Mouse (Mus musculus): ENCODE results near the gene Gm3448. TPM values are rescaled to one million over a fixed set of nuclear protein-coding genes. Genes with fewer than 3 reads are reported as not detected.

The Gm3448 gene
- polyA plus RNA-seq, 1 experiment from 2014 or later = 3.8 TPM

DNA sequence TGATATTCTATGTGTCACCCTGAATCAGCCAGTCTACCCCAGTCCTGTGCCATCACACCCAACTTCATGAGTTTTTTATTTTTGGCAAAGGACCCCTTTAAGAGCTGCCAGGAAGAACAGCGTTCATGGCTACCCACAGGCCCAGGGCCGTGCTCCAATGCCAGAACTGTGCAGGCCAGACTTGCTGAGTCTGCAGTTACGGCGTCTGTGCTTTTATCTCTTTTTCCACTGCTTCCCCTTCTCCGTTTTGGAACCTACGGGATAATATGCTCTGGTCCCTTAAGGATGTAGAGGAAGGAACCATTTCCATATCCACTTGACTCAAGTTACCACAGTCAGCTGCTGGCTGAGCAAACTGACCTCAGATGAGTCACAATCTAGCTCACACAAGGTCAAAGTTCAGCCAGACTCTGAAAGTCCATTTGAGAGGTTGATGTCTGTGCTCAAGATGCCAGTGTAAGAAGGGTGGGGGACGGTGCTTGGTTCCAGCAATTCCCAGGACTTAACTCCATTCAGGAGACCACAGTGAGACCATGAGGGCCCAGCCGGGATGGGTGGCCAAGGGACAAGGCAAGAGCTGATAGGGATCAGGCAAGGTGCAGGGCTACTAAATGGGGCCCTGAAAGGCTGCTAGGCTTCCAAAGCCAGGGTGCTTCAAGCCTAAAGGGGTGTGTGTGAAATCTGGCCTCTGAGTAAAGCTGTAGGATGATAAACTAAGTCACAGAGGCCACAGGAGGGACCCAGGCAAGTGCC, 26.9 kb upstream of the Gm3448 start:
- no peak overlapping the region for H3K4me3 ChIP-seq (ENCODE audit: low read depth, low read length)
- H3K9ac ChIP-seq (ENCODE audit: low read length) = no peak overlapping the region
- peaks cover 12% of the 10 kb centered on the region for H3K36me3 ChIP-seq (ENCODE audit: control insufficient read depth, insufficient read depth, low read length)
- peaks cover 9% of the 10 kb centered on the region; the same call in 1 of the 2 replicates for H3K4me1 ChIP-seq (replicated peaks; ENCODE audit: control insufficient read depth, insufficient read depth, low read length)
- H3K9me3 ChIP-seq (ENCODE audit: control insufficient read depth, low read length) = no peaks in the 10 kb centered on the region
- H3K4me2 ChIP-seq (ENCODE audit: low read length) = no peak overlapping the region
- 60% methylated on average over 8 of the region's 8 CpGs for WGBS
- no peak overlapping the region for H3K27ac ChIP-seq (ENCODE audit: low read depth)
- DNase-seq (ENCODE audit: low spot score) (no peak), ATAC-seq (replicated peaks; ENCODE audit: low FRiP score, low TSS enrichment, low read depth) (no peak)
- H3K27me3 ChIP-seq (replicated peaks; ENCODE audit: control insufficient read depth, insufficient read depth, low read length) = no peaks in the 10 kb centered on the region

DNA sequence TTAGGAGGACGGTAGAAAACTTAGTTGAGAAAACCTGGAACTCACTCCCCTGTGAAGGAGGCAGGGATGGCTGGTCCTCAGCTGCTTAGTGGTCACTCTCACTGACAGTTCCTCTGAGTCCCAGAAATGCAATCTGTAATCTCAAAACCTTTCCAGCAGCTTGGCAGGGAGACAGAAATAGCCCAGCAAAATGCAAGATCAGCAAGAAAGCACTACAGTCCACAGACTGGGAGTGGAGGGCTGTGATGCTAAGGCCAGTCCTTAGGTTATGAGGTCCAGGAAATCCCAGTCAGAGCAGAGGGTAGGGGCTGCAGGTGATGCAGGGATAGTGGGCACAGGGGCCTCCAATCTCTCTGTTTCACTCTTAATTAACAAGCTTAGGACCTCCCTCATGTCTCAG, 25.6 kb upstream of the Gm3448 start:
- no peak overlapping the region for H3K4me2 ChIP-seq (ENCODE audit: low read length)
- no peaks in the 10 kb centered on the region for H3K27me3 ChIP-seq (replicated peaks; ENCODE audit: control insufficient read depth, insufficient read depth, low read length)
- peaks cover 14% of the 10 kb centered on the region for H3K36me3 ChIP-seq (ENCODE audit: control insufficient read depth, insufficient read depth, low read length)
- WGBS = 61% methylated on average over 1 of the region's 1 CpGs
- ATAC-seq (replicated peaks; ENCODE audit: low FRiP score, low TSS enrichment, low read depth) (no peak), DNase-seq (ENCODE audit: low spot score) (no peak)
- H3K4me1 ChIP-seq (replicated peaks; ENCODE audit: control insufficient read depth, insufficient read depth, low read length) = peaks cover 9% of the 10 kb centered on the region; the same call in 1 of the 2 replicates
- H3K9ac ChIP-seq (ENCODE audit: low read length) = no peak overlapping the region
- H3K4me3 ChIP-seq (ENCODE audit: low read depth, low read length) = no peak overlapping the region
- H3K27ac ChIP-seq (ENCODE audit: low read depth) = no peak overlapping the region
- no peaks in the 10 kb centered on the region for H3K9me3 ChIP-seq (ENCODE audit: control insufficient read depth, low read length)

- peaks cover 9% of the 10 kb centered on the region; the same call in 1 of the 2 replicates for H3K4me1 ChIP-seq (replicated peaks; ENCODE audit: control insufficient read depth, insufficient read depth, low read length)
- H3K9me3 ChIP-seq (ENCODE audit: control insufficient read depth, low read length) = no peaks in the 10 kb centered on the region
- peaks cover 20% of the 10 kb centered on the region for H3K36me3 ChIP-seq (ENCODE audit: control insufficient read depth, insufficient read depth, low read length)
- H3K27ac ChIP-seq (ENCODE audit: low read depth) = no peak overlapping the region
- DNase-seq (ENCODE audit: low spot score) (no peak), ATAC-seq (replicated peaks; ENCODE audit: low FRiP score, low TSS enrichment, low read depth) (peak; percentile 55)
- H3K4me3 ChIP-seq (ENCODE audit: low read depth, low read length) = no peak overlapping the region
- WGBS = 46% methylated on average over 6 of the region's 6 CpGs
- no peak overlapping the region for H3K9ac ChIP-seq (ENCODE audit: low read length)
- no peaks in the 10 kb centered on the region for H3K27me3 ChIP-seq (replicated peaks; ENCODE audit: control insufficient read depth, insufficient read depth, low read length)
- peak overlapping the region; percentile 15; the same call in 1 of the 2 replicates for H3K4me2 ChIP-seq (ENCODE audit: low read length)
These were observed 24.7 kb upstream of the Gm3448 start for GRCm38 (mm10) chr17:15066066-15066465.

DNA sequence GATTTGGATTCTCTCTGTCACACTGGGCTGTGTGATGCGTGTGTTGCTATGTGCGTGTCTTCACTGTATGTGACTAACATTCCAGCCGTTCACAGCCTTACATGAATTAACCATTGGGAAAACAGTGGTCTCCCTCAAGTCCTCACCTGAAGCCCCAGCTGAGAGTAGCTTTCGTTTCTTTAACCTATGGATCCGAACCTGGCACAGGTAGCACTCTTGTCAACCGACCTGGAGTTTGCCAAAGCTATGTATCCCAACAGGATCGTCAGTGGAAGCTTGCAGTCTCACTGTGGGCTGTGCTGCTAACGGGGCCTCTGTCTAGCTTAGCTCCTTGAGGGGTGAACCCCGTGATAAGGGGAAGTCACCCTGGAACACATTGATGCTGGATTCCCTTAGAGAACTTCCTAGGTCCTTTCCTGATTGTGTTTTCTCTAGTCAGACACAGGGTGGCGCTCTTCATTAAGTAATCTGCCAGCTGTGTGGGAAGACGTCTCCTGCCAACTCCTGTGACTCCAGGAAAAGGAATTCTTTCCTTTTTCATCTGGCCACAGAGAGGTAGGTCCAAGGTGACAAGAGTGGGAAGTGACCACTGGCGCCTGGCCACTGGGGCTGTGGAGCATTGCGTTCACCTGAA, 24.2 kb upstream of the Gm3448 start:
- ATAC-seq (replicated peaks; ENCODE audit: low FRiP score, low TSS enrichment, low read depth) (peak; percentile 50; the same call in 1 of the 2 replicates), DNase-seq (ENCODE audit: low spot score) (peak; percentile 88)
- peaks cover 21% of the 10 kb centered on the region for H3K36me3 ChIP-seq (ENCODE audit: control insufficient read depth, insufficient read depth, low read length)
- 40% methylated on average over 13 of the region's 13 CpGs for WGBS
- no peaks in the 10 kb centered on the region for H3K9me3 ChIP-seq (ENCODE audit: control insufficient read depth, low read length)
- no peak overlapping the region for H3K27ac ChIP-seq (ENCODE audit: low read depth)
- H3K4me2 ChIP-seq (ENCODE audit: low read length) = peak overlapping the region; percentile 15; the same call in 1 of the 2 replicates
- H3K9ac ChIP-seq (ENCODE audit: low read length) = no peak overlapping the region
- no peak overlapping the region for H3K4me3 ChIP-seq (ENCODE audit: low read depth, low read length)
- no peaks in the 10 kb centered on the region for H3K27me3 ChIP-seq (replicated peaks; ENCODE audit: control insufficient read depth, insufficient read depth, low read length)
- H3K4me1 ChIP-seq (replicated peaks; ENCODE audit: control insufficient read depth, insufficient read depth, low read length) = peaks cover 9% of the 10 kb centered on the region; the same call in 1 of the 2 replicates

GRCm38 (mm10) chr17:15060356-15060755, 19.0 kb upstream of the Gm3448 start:
- H3K9me3 ChIP-seq (ENCODE audit: control insufficient read depth, low read length) = no peaks in the 10 kb centered on the region
- no peak overlapping the region for H3K4me2 ChIP-seq (ENCODE audit: low read length)
- peaks cover 58% of the 10 kb centered on the region for H3K36me3 ChIP-seq (ENCODE audit: control insufficient read depth, insufficient read depth, low read length)
- no peak overlapping the region for H3K4me3 ChIP-seq (ENCODE audit: low read depth, low read length)
- ATAC-seq (replicated peaks; ENCODE audit: low FRiP score, low TSS enrichment, low read depth) = no peak
- no peak overlapping the region for H3K27ac ChIP-seq (ENCODE audit: low read depth)
- H3K4me1 ChIP-seq (replicated peaks; ENCODE audit: control insufficient read depth, insufficient read depth, low read length) = no peaks in the 10 kb centered on the region
- DNase-seq (ENCODE audit: low spot score) = no peak
- 88% methylated on average over 6 of the region's 6 CpGs for WGBS
- no peak overlapping the region for H3K9ac ChIP-seq (ENCODE audit: low read length)
- no peaks in the 10 kb centered on the region for H3K27me3 ChIP-seq (replicated peaks; ENCODE audit: control insufficient read depth, insufficient read depth, low read length)

DNA sequence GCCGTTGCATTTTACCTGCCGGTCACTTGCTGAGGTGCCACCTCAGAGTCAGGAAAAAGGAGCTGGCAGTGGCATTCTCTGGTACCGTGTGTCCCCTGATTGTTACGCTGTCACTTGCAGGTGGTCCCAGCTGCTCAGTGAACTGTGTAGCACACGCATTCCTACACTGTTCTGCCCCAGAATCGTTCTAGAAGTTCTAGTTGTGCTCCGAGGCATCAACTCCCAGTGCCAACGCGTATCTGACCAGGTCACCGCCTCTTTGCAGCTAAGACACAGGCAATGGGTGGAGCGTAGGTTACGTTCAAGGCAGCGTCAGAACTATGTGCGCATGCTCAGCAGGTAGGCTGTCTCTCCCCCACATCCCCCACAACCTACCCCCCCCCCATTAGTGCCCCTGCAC, 18.3 kb upstream of the Gm3448 start:
- H3K4me3 ChIP-seq (ENCODE audit: low read depth, low read length) = no peak overlapping the region
- no peak overlapping the region for H3K4me2 ChIP-seq (ENCODE audit: low read length)
- DNase-seq (ENCODE audit: low spot score) (no peak), ATAC-seq (replicated peaks; ENCODE audit: low FRiP score, low TSS enrichment, low read depth) (no peak)
- 94% methylated on average over 14 of the region's 14 CpGs for WGBS
- H3K9me3 ChIP-seq (ENCODE audit: control insufficient read depth, low read length) = no peaks in the 10 kb centered on the region
- no peaks in the 10 kb centered on the region for H3K4me1 ChIP-seq (replicated peaks; ENCODE audit: control insufficient read depth, insufficient read depth, low read length)
- peaks cover 58% of the 10 kb centered on the region for H3K36me3 ChIP-seq (ENCODE audit: control insufficient read depth, insufficient read depth, low read length)
- H3K9ac ChIP-seq (ENCODE audit: low read length) = no peak overlapping the region
- H3K27ac ChIP-seq (ENCODE audit: low read depth) = no peak overlapping the region
- H3K27me3 ChIP-seq (replicated peaks; ENCODE audit: control insufficient read depth, insufficient read depth, low read length) = no peaks in the 10 kb centered on the region

DNA sequence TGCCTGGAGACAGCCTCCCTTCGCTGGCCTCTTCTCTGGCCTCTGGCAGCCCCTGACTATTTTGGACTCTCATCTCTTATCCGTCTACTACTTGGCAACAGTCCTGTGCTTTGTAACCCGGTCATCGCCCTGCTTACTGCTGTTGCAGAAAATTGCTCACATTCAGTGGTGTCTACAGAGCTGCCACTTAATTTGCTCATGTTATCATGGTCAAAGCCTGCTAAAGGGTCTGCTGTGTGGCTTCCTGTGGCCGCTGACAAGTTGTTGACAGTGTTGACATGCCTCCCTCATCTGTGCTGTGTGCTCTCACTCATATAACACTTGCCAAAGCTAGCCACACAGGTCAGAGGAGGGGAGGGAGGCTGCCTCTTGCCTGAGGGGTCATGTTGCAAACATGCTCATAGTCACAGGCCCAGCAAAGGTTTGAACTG, 16.8 kb upstream of the Gm3448 start:
- ATAC-seq (replicated peaks; ENCODE audit: low FRiP score, low TSS enrichment, low read depth) (no peak), DNase-seq (ENCODE audit: low spot score) (no peak)
- H3K27ac ChIP-seq (ENCODE audit: low read depth) = no peak overlapping the region
- H3K9me3 ChIP-seq (ENCODE audit: control insufficient read depth, low read length) = no peaks in the 10 kb centered on the region
- H3K36me3 ChIP-seq (ENCODE audit: control insufficient read depth, insufficient read depth, low read length) = peaks cover 47% of the 10 kb centered on the region
- no peaks in the 10 kb centered on the region for H3K4me1 ChIP-seq (replicated peaks; ENCODE audit: control insufficient read depth, insufficient read depth, low read length)
- no peak overlapping the region for H3K4me3 ChIP-seq (ENCODE audit: low read depth, low read length)
- H3K4me2 ChIP-seq (ENCODE audit: low read length) = no peak overlapping the region
- 84% methylated on average over 5 of the region's 5 CpGs for WGBS
- no peaks in the 10 kb centered on the region for H3K27me3 ChIP-seq (replicated peaks; ENCODE audit: control insufficient read depth, insufficient read depth, low read length)
- no peak overlapping the region for H3K9ac ChIP-seq (ENCODE audit: low read length)

GRCm38 (mm10) chr17:15055925-15056324, 14.6 kb upstream of the Gm3448 start:
- 84% methylated on average over 4 of the region's 4 CpGs for WGBS
- peaks cover 37% of the 10 kb centered on the region for H3K36me3 ChIP-seq (ENCODE audit: control insufficient read depth, insufficient read depth, low read length)

More at GRCm38 (mm10) chr17:15055925-15056324, 14.6 kb upstream of the Gm3448 start:
- Histone ChIP-seq H3K4me3 (ENCODE audit: low read depth, low read length) (no peak overlapping the region), H3K27ac (ENCODE audit: low read depth) (no peak overlapping the region), H3K4me1 (replicated peaks; ENCODE audit: control insufficient read depth, insufficient read depth, low read length) (no peaks in the 10 kb centered on the region), H3K4me2 (ENCODE audit: low read length) (no peak overlapping the region), H3K9ac (ENCODE audit: low read length) (no peak overlapping the region), H3K27me3 (replicated peaks; ENCODE audit: control insufficient read depth, insufficient read depth, low read length) (no peaks in the 10 kb centered on the region), H3K9me3 (ENCODE audit: control insufficient read depth, low read length) (no peaks in the 10 kb centered on the region)
- ATAC-seq (replicated peaks; ENCODE audit: low FRiP score, low TSS enrichment, low read depth) = no peak
- no peak for DNase-seq (ENCODE audit: low spot score)
